Mouse (Mus musculus) Muller cell, postnatal 12 days (primary cell): ENCODE results near the gene Col4a5.

Source experiments
- DNase-seq: peaks from one replicate; pipeline ENCODE4 v3.0.0-alpha.2; 2015; ENCODE audit errors: inconsistent ontology term

Col4a5 gene

DNA sequence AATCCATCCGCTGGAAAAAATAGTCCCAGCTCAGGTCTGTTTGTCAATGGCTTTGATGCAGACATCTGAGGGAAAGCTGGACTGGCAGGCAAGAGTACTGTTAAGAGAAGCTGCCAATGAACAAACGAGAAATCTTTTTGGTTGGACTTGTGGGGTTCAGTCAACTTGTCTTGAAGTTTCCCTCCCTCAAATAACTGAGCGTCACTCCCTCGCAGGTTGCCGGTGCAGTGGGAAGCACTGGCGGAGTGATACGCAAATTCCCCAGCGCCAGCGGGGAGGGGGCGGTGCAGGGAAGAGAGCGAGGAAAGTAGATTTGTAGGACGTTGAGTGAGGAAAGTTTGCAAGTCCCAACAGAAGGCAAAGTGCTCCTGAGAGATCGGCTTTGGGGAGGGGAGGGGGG, at the start of gene Col4a5:
Gene Col4a5, plus strand, starts transcription at position 276 of the 400 bp plus-strand sequence.
- peak; percentile 88 for DNase-seq

DNA sequence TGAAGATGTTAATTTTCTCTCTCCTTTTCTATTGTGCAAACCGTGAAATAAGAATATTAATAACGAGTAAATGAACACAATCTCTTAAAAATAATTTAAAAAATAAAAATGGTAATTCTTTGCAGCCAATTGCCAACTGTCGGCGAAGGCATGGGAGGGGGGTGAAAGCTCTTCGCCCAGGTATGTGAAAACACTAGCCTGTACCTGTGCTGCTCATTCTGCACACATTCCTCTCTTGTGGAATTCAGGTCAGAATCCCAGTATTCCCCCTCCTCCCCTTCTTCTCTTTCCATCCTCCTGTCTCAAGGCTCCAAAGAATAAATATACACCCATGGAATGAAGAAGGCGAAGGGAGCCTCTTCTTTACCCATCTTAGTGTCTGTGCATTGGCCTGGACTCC, 38.4 kb upstream of the Col4a5 start:
- DNase-seq = no peak

DNA sequence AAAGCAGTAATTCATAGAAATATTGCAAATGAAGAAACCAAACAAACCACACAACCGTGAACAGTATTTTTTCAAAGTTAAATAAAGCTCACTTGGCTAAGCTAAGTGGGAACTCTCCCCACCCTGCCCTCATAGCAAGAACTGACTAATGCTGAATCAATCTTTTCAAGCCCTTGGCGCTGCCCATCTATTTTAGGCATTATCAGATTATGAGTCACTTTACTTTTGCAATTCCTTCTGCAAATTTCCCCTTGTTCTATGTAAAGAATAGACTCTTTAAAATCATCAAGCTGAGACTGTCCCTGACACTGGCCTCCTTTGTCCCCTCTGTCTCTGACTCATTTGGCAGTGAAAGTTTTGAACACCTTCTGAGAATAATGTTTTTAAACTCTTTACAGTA, 35.8 kb upstream of the Col4a5 start:
- peak; percentile 82 for DNase-seq

DNA sequence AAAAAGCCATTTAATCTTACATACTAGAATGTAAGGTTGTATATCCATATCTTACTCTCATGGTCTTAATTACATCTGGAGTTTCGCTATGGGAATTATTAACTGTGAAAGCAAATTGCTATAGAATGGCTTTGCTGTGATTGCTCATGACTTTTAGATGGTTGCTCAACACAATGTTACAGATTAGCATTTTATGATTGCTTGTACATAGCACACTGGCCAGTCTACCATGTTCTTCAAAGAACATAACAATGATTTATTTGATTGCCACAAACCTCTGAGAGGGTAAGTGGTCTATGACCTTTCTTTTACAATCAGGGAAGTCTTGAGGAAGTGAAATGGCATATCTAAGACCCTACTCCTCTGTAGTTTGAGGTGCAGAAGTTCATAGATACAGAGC, 27.2 kb upstream of the Col4a5 start:
- no peak for DNase-seq

DNA sequence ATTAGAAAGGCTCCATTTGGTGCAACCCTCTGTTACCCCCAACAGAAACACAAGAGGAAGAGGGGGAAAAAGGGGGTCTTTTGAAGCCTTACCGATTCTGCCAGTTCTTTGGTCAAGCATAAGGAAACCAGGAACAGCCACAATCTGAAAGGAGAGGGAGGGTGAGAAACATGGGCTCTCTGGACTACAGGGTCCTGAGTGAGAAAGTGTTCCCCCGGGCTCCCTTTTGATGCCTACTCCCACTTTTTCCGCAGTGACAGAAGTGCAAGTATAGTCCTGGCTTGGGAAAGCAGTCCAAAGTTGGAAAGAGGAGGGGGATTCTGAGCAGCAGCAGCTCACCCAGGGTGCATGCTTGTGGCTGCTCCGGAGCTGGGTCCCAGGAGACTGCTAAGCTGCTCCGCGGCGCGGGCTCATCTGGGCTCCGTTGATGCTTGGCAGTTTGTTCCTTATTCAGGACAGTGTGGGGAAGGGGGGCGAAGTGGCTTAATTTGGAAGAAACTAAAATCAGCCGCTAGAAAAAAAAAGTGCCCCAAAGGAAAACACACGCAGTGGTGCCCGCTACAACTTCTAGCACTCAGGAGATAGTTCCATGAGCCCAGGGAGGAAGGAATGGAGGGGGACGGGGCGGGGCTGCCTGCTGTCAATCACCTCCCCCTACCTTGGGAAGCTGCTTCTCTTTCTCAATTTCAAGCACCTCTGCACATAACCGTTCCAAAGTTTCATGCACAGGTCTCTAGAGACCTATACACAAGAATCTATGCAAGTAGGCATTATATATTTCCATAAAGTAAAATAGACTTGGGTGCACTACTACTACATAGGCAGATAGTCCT, 1.5 kb upstream of the Col4a5 start, which contains the start of gene Col4a6:
Gene Col4a6, minus strand, starts transcription at position 607 of the 833 bp plus-strand sequence.
- peak; percentile 58 for DNase-seq

DNA sequence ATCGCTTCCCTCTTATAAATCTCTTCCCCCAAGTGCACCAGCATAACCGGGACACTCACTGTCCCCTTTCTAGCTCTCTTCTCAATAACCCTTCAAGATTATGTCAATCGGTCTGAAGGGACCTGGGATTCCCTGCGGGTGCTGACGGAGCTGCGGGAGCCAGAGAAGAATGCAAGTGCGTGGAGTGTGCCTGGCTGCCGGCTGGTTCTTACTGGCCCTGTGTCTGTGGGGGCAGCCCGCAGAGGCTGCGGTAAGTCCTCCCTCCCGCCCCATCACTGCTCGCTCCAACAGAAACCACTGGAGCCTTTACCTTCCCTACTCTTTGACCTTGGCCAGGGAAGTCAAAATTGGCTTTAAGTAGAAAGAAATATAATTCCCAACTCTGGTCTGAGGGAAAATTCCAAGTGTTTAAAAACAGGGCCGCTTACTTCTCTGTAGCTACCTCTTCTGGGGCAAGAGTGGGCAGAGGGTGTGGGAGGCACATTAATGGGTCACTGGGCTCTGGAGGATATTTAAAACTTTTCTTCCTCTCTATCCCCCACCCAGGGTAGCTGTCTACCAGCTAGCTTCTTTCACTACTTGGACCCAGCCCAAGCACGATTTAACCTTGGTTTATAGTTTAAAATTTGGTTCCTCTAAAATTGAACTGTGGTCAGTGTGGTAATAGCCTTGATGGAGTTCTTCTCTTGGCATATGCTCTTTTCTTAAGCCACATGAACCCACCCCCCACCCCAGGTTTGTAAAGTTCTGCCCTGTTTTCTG, 562 bp downstream of the Col4a5 start:
- no peak for DNase-seq

DNA sequence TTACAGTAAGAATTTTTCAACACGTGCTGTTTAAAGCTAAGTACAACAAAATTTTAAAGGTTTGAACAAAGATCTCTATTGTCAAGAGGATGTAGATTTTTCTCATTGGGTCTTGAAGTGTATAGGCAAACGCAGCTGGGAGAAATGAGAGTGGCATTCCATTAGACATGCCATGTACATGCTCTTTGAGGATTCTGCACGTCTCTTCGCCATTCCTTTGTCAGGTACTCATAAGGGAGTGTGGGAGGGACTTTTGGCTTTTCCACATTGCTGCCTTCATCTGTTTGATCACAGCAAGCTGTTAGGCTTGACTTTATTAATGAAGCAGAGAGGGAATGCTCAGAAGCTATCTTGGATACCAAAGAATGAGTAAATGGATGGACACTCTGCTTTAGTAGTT, 19.4 kb downstream of the Col4a5 start:
- peak; percentile 70 for DNase-seq

DNA sequence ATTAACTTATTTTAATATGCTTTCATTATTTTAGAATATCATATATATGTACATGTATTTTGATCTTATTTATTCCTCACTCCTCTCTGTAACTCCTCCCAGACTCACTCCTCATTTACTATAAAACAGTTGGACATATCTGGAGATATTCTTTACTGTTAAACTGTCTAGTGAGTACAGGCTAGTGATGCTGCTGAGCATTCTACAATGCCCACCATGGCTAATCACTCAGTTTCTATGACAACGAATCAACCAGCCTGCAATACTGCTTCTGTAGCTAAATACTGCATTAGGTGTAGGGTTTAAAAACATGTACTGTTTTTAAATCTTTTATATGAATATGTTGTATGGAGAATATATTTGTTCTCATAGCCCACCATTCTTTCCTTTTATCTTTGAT, 27.9 kb downstream of the Col4a5 start:
- DNase-seq = no peak

DNA sequence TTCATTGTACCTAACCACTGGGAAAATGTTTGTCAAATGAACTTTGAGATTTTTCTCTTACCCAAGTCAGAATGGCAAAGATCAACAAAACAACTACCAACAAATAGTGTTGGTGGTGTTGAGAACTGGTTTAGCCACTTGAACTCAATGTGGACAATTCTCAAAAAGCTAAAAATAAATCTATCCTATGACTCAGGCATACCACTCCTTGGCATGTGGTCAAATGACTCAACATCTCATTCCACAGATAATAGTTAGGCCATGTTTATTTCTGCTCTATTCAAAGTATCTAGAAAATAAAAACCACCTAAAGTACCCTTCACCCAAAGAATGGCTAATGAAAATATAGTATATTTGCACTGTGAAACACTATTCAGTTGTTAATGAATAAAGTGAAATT, 58.3 kb downstream of the Col4a5 start:
- peak; percentile 69 for DNase-seq

DNA sequence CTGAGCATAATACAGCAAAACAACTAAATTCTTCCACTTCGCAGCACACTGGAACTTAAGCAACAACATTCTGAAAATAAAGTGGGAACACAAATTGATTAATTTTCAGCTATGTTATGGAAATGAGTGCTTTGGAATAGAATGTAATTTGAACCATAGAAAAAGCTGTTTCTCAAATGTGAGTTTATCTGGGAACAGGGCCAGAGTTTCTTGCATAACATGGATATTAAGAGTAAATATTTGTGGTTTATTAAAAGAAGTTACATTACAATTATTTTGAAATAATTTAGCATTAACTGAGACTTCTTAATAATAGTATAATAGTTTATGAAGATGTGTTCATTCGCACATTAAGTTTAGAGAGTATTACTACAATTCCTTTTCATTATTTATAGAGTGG, 72.3 kb downstream of the Col4a5 start:
- peak; percentile 28 for DNase-seq

DNA sequence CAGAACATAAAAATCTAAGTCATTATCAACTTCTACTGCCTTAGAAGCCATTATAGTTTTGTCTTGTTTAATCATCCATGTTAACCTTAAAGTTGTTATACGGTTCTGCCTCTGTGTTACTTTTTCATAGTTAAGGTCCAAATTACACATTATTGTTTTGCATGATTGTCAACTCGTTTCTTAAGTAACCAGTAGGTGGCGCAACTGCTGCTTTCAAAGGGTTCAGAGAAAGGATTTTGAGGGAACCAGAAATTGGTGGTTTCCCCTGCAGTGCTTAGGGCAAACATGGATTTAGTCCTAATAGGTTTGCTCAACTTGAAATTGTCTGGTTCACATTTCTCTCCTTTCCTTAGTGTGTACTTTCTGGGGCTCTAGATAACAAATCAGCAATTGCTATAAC, 115.1 kb downstream of the Col4a5 start:
- no peak for DNase-seq

DNA sequence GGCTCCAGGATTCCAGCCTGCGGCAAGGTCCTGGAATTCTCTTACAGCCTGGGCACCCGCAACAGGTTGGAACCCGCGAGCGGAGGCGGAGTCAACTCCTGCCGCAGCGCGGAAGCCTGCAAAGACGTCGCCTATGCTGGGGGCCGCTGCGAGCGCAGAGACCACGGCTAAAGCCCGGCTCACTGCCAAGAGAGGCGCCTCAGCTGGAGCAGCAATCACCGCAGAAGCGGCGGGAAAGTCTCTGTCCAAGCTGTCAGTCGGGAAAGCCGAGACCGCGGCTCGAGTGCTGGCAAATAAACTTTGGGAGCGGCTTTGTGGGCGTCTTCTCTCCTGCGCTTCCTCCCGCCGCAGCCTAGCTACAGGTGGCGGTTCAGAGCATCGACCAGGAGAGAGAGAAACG, 246.5 kb downstream of the Col4a5 start:
- no peak for DNase-seq

DNA sequence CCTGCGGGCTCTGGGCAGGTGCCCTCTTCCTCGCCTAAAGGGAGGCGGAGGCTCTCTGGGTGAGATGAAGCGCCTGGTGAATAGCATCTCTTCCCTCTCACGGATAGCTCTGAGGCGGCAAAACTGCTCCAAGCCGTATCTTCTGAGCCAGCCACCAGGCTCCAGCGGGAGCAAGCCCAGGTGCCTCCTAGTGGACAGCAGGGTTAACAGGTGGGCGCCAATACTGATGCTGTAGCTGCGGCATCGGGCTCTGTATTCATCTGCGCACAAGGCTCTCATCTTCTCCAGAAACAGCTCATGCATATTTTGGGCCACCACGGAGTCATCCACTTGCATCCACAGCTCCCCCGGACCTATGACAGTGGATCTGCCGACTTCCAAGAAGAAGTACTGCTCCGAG, 248.8 kb downstream of the Col4a5 start:
- DNase-seq = no peak

DNA sequence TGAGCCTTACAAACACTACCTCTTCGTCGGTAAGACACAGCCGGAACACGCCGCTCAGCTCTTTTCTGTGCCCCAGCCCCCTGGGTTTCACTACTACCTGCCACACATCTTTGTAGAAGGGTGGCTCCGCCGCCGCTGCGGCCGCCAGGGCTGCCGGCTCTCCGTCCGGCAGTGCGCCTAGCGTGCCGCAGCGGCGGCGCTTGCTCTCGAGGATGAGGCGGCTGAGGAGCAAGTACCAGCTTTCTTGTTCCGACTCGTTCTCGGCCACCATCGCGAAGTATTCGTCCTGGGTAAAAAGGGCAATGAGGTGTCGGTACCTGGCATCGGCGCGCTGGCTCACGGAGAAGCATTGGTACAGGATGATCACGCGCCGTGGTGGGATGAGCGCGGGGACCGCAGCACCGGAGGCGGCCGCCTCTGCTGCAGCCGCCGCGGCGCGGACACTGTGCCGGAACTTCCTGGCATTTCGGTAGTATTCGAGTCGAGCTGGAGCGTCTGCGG, 249.3 kb downstream of the Col4a5 start:
- DNase-seq = no peak

DNA sequence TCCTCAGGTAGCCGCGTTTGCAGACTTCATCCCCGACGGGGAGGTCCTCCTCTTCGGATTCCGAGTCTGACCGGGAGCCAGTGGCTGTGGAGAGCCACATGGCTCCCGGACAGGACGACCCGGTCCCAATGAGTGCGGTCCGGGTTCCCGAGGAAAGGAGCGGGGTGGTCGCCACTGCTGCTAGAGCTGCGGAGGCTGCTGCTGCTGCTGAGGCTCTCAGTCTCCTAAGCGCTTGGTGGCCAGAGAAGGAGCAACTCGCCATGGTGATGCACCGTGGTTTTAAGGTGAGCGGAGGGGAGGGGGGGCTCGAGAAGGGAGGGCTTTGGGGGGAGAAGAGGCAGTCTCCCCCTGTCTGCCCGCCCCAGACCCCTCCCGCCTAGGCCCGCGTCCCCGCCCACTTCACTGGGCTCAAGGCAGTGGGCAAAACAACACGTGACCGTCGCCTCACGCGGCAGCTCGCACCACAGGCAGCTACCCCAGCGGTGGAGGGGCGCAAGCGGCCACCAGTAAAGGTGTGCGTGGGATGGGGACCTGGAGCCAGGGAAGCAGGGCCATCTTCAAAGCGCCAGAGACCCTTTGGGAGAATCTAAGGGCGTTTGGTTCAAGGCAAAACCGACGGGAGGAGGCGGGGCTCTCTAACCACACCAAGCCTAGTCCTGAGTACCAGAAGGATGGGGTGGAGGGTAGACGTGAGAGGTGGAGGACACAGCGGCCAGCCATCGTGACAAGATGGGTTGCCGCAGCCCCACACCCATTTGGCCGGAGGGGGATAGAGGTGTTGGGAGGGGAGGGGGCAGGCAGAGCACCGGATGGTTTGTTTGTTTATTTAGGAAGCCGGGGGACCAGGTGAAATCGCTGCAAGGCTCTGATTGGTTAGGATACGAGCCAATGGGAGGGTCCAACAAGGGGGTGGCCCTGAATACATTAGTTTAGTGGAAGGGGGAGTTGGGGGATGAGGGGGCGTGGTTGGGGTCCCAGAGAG, 250.0 kb downstream of the Col4a5 start, which contains the start of gene Irs4:
Gene Irs4, minus strand, starts transcription at position 327 of the 982 bp plus-strand sequence.
- no peak for DNase-seq

DNA sequence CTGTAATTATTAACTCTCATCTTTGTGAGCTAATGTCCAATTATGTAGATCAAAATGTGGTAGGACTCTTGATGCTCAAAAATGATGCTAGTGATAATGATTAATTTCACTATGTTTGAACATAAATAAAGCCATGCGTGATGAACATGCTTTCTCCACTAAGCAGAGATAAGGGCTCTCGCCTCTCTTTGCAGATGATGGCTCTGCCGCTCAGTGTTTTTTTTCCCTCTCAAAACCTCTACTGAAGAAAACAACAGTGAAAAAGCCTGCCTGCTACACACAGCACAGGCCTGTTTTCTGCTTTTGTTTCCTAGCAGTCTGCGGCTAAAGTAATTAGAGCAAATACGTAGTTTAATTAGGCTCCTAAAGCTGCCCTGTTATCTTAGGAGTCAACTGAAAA, 254.4 kb downstream of the Col4a5 start:
- peak; percentile 36 for DNase-seq
